Mouse (Mus musculus) CH12.LX (cell line): ENCODE data around the gene Rbm8a. TPM values are rescaled to one million over a fixed set of nuclear protein-coding genes. Genes with fewer than 3 reads are reported as not detected.

Source experiments
- DNase-seq: peaks from one replicate; pipeline ENCODE4 v3.0.0-alpha.2; 2013; ENCODE audit errors: extremely low read depth
- H3K27ac ChIP-seq: 2 replicates; pipeline ENCODE4 v1.5.1; 2012; ENCODE audit warnings: low read depth, mild to moderate bottlenecking, control low read depth, moderate library complexity; ENCODE audit not compliant: insufficient read depth
- H3K27me3 ChIP-seq: replicated peaks from 2 replicates; pipeline ENCODE3; 2012; ENCODE audit warnings: inconsistent platforms
- H3K36me3 ChIP-seq, 2 experiments: replicated peaks in 1 of 2; 2 replicates each; pipeline versions ENCODE3 to v1.6.1; 2012; ENCODE audit warnings: inconsistent platforms in 1 of 2, low read length in 1 of 2, mild to moderate bottlenecking in 1 of 2, mixed read lengths in 1 of 2, moderate library complexity in 1 of 2; ENCODE audit not compliant: control insufficient read depth in 1 of 2, insufficient read depth in 1 of 2
- H3K4me1 ChIP-seq, 2 experiments: 2 replicates each; pipeline ENCODE4 v1.6.1; 2012; ENCODE audit warnings: inconsistent platforms in 1 of 2, moderate library complexity in 1 of 2; ENCODE audit not compliant: insufficient read depth in 2 of 2, control insufficient read depth in 1 of 2
- H3K4me2 ChIP-seq: 2 replicates; pipeline ENCODE4 v1.6.1; 2012; ENCODE audit warnings: low read depth, mild to moderate bottlenecking, control low read depth; ENCODE audit not compliant: poor library complexity, insufficient read depth, severe bottlenecking
- H3K4me3 ChIP-seq, 3 experiments: fragments of 150-350 bp in 1 of 3; sonication (generic) in 1 of 3; replicated peaks in 1 of 3; 2 replicates each; pipeline versions ENCODE3 to v1.5.1; 2011 to 2012; ENCODE audit warnings: low read depth in 2 of 3, low read length in 2 of 3, mild to moderate bottlenecking in 2 of 3, moderate library complexity in 2 of 3, control low read depth in 1 of 3, improper control_type of control experiment in 1 of 3, inconsistent platforms in 1 of 3, mixed read lengths in 1 of 3; ENCODE audit not compliant: poor library complexity in 1 of 3
- H3K79me2 ChIP-seq: replicated peaks from 2 replicates; pipeline ENCODE4 v1.6.1; 2012; ENCODE audit warnings: mild to moderate bottlenecking, moderate library complexity; ENCODE audit not compliant: control insufficient read depth, poor library complexity, insufficient read depth, severe bottlenecking; ENCODE audit errors: extremely low read depth
- H3K9ac ChIP-seq: 2 replicates; pipeline ENCODE4 v1.6.1; 2012; ENCODE audit warnings: low read depth, mild to moderate bottlenecking, control low read depth, moderate library complexity; ENCODE audit not compliant: insufficient read depth
- H3K9me3 ChIP-seq: replicated peaks from 2 replicates; pipeline ENCODE3; 2012; ENCODE audit warnings: low read length, inconsistent platforms, mixed read lengths
- BHLHE40 ChIP-seq: IDR thresholded peaks from 2 replicates; pipeline ENCODE4 v1.6.1; 2011; ENCODE audit warnings: mild to moderate bottlenecking, low read depth, low read length, improper control_type of control experiment
- CHD2 ChIP-seq: IDR thresholded peaks from 2 replicates; pipeline ENCODE4 v1.6.1; 2011; ENCODE audit warnings: low read length, improper control_type of control experiment
- ELF1 ChIP-seq: IDR thresholded peaks from 2 replicates; pipeline ENCODE4 v1.6.1; 2014; ENCODE audit warnings: low read depth, mild to moderate bottlenecking, inconsistent platforms, low read length, improper control_type of control experiment
- ETS1 ChIP-seq: conservative IDR thresholded peaks from 2 replicates; pipeline ENCODE4 v1.6.1; 2012; ENCODE audit warnings: low read depth, mild to moderate bottlenecking, inconsistent platforms, low read length, improper control_type of control experiment, moderate library complexity
- GABPA ChIP-seq: IDR thresholded peaks from 2 replicates; pipeline ENCODE4 v1.6.1; 2012; ENCODE audit warnings: low read depth, low read length, improper control_type of control experiment, inconsistent platforms; ENCODE audit not compliant: insufficient replicate concordance
- IRF4 ChIP-seq: IDR thresholded peaks from 2 replicates; pipeline ENCODE4 v1.6.1; 2014; ENCODE audit warnings: low read depth, mild to moderate bottlenecking, inconsistent platforms, low read length, improper control_type of control experiment
- JUND ChIP-seq: conservative IDR thresholded peaks from 2 replicates; pipeline ENCODE4 v1.6.1; 2011; ENCODE audit warnings: low read depth, low read length, improper control_type of control experiment
- KAT2A ChIP-seq: IDR thresholded peaks from 2 replicates; pipeline ENCODE4 v1.6.1; 2012; ENCODE audit warnings: low read length, improper control_type of control experiment, inconsistent platforms; ENCODE audit not compliant: insufficient replicate concordance
- MAX ChIP-seq: IDR thresholded peaks from 2 replicates; pipeline ENCODE4 v1.6.1; 2011; ENCODE audit warnings: low read length, improper control_type of control experiment
- MEF2A ChIP-seq: IDR thresholded peaks from 2 replicates; pipeline ENCODE4 v1.6.1; 2014; ENCODE audit warnings: low read depth, mild to moderate bottlenecking, inconsistent platforms, low read length, improper control_type of control experiment, borderline replicate concordance
- MXI1 ChIP-seq: IDR thresholded peaks from 2 replicates; pipeline ENCODE4 v1.6.1; 2011; ENCODE audit warnings: mild to moderate bottlenecking, low read depth, low read length, improper control_type of control experiment
- MYC ChIP-seq: IDR thresholded peaks from 2 replicates; pipeline ENCODE4 v1.6.1; 2011; ENCODE audit warnings: low read depth, mild to moderate bottlenecking, improper control_type of control experiment, low read length
- POLR2AphosphoS2 ChIP-seq: IDR thresholded peaks from 2 replicates; pipeline ENCODE4 v1.6.1; 2011; ENCODE audit warnings: low read depth, low read length, improper control_type of control experiment
- RCOR1 ChIP-seq: conservative IDR thresholded peaks from 2 replicates; pipeline ENCODE4 v1.6.1; 2012; ENCODE audit warnings: low read depth, mild to moderate bottlenecking, inconsistent platforms, low read length, improper control_type of control experiment
- SIN3A ChIP-seq: IDR thresholded peaks from 2 replicates; pipeline ENCODE4 v1.6.1; 2012; ENCODE audit warnings: low read length, improper control_type of control experiment, inconsistent platforms
- SMC3 ChIP-seq: IDR thresholded peaks from 2 replicates; pipeline ENCODE4 v1.6.1; 2011; ENCODE audit warnings: low read depth, low read length, improper control_type of control experiment
- TBP ChIP-seq: conservative IDR thresholded peaks from 2 replicates; pipeline ENCODE4 v1.6.1; 2011; ENCODE audit warnings: low read depth, low read length, improper control_type of control experiment
- USF1 ChIP-seq: IDR thresholded peaks from 2 replicates; pipeline ENCODE4 v1.6.1; 2014; ENCODE audit warnings: low read depth, mild to moderate bottlenecking, inconsistent platforms, low read length, improper control_type of control experiment
- ZC3H11A ChIP-seq: IDR thresholded peaks from 2 replicates; pipeline ENCODE4 v1.6.1; 2012; ENCODE audit warnings: low read depth, mild to moderate bottlenecking, inconsistent platforms, low read length, improper control_type of control experiment
- ZKSCAN1 ChIP-seq: IDR thresholded peaks from 2 replicates; pipeline ENCODE4 v1.6.1; 2012; ENCODE audit warnings: low read depth, inconsistent platforms, low read length, improper control_type of control experiment, borderline replicate concordance
- ZMIZ1 ChIP-seq: IDR thresholded peaks from 2 replicates; pipeline ENCODE4 v1.6.1; 2012; ENCODE audit warnings: low read depth, mild to moderate bottlenecking, inconsistent platforms, low read length, improper control_type of control experiment
- dilution Hi-C: fragments of 300-500 bp; cut with MboI; formaldehyde crosslinking; loops from 2 replicates; pipeline ENCODE4 v1.14.3; 2020; ENCODE audit warnings: low sequenced_read_pairs; ENCODE audit not compliant: extremely low pct_unique_long_range_greater_than_20kb, extremely low pct_ligation_motif_present
- in situ Hi-C: fragments of 300-500 bp; cut with MboI; formaldehyde crosslinking; loops from 3 replicates; pipeline ENCODE4 v1.14.3; 2019; ENCODE audit warnings: low sequenced_read_pairs, low pct_ligation_motif_present, low pct_unique_long_range_greater_than_20kb, mixed read lengths
- polyA plus RNA-seq: library from polyadenylated mRNA; unstranded; fragments of >175 nt; gene quantifications from 2 replicates; pipeline ENCODE4 v1.2.1, GENCODE M21; 2012; ENCODE audit warnings: low read depth; ENCODE audit not compliant: insufficient read length
- total RNA-seq, 2 experiments: library from RNA; depleted of rRNA; stranded (reverse); fragments of 300-350 nt in 1 of 2; fragments of >200 nt in 1 of 2; gene quantifications; 2 replicates each; pipeline ENCODE4 v1.2.3; 2012 to 2014

The Rbm8a gene
- total and polyA plus RNA-seq, 3 experiments: 59.7 to 187 (median 80.3) TPM

DNA sequence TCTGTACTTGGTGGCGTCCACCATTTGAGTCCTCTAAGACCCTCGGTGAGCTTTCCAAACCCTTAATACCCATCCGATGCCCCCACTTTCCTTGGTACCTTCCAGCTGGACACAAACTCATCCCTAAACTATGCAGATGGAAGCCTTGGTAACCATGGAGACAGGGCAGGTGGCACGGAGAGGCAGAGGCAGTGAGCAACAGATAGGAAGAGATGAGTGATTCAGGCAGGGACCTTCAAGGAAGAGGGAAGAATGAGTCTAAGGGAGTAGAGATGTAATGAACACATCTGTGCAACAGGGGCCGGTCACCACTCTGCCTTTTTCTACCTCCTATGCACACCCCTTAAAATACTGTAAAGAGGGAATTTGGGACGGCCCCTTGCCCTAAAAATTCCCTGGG is 34.1 kb upstream of the Rbm8a start:
- H3K9me3 ChIP-seq: peaks cover 14% of the 10 kb centered on the region
- no peak overlapping the region for H3K4me2 ChIP-seq

DNA sequence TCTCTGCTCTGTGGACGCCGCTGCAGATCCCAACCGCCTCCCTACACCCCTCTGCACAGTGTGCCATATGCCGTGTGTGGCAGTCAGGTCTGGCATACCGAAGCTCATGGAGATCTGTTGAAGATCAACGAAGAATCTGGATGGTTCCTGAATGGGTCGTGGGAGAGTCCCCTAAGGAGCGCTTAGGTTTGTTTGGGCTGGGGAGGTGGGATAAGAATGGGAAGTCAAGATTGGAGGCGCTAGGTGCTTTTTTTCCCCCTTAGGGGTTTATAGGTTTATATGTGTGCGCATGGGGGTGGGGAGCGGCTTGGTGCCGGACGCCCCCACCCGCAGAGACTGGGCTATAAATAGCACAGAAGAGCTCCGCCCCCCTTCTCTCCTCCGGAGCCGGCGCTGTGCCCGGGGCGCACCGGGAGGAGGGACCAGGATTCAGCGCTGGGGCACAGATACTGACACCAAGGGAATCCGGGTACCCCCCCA is 33.5 kb upstream of the Rbm8a start, which contains the start of gene Ankrd34a:
TSS of gene Ankrd34a (plus strand) at position 409 of the 480 bp plus-strand sequence.
- no peak within 1 kb of the TSS for H3K9ac ChIP-seq
- H3K27ac ChIP-seq: no peak within 1 kb of the TSS
- H3K4me3 ChIP-seq: no peak within 1 kb of the TSS
- in situ Hi-C loops: no loop called here
- H3K36me3 ChIP-seq: peaks cover 0 to 6% of the 10 kb centered on the region in 2 experiments
- H3K27me3 ChIP-seq: no peaks in the 10 kb centered on the region
- peaks cover 2 to 21% of the 10 kb centered on the region in 2 experiments; a peak in 2 of 4 replicates for H3K4me1 ChIP-seq
- H3K9me3 ChIP-seq: peaks cover 14% of the 10 kb centered on the region
- TF ChIP-seq RCOR1: no peak
- no peak for TF ChIP-seq TBP
- no peak for TF ChIP-seq CHD2
- TF ChIP-seq MXI1: no peak
- TF ChIP-seq POLR2AphosphoS2: no peak
- no peak for TF ChIP-seq ZMIZ1
- TF ChIP-seq SIN3A: no peak
- DNase-seq: no peak
- H3K79me2 ChIP-seq: no peaks in the 10 kb centered on the region
- dilution Hi-C loops: no loop called here
- H3K4me2 ChIP-seq: no peak within 1 kb of the TSS

More for the DNA sequence above, 34.1 kb upstream of the Rbm8a start:
- no peak for TF ChIP-seq GABPA
- no peak for TF ChIP-seq CHD2
- no peak for TF ChIP-seq POLR2AphosphoS2
- TF ChIP-seq SIN3A: no peak
- TF ChIP-seq USF1: no peak
- no peak for TF ChIP-seq ELF1
- no peak for TF ChIP-seq MEF2A
- TF ChIP-seq MYC: no peak
- no peak for TF ChIP-seq SMC3
- TF ChIP-seq ZC3H11A: no peak
- no peak for TF ChIP-seq KAT2A
- no peak for TF ChIP-seq BHLHE40
- no peak for TF ChIP-seq TBP
- TF ChIP-seq ETS1: no peak
- no peak for TF ChIP-seq IRF4
- no peak for TF ChIP-seq ZKSCAN1
- no peak for TF ChIP-seq MAX
- no peak for TF ChIP-seq JUND
- Histone ChIP-seq H3K27me3 (no peaks in the 10 kb centered on the region), H3K9ac (no peak overlapping the region), H3K79me2 (no peaks in the 10 kb centered on the region), H3K27ac (no peak overlapping the region), H3K4me1 (peaks cover 2 to 21% of the 10 kb centered on the region in 2 experiments; a peak in 2 of 4 replicates), H3K36me3 (peaks cover 0 to 6% of the 10 kb centered on the region in 2 experiments), H3K4me3 (no peak overlapping the region)
- dilution Hi-C loops: no loop called here
- no peak for DNase-seq
- in situ Hi-C loops: no loop called here
